Mouse (Mus musculus) brown adipose tissue, adult 24 weeks (tissue): ENCODE data around the gene Olfr1411. TPM values are rescaled to one million over a fixed set of nuclear protein-coding genes. Genes with fewer than 3 reads are reported as not detected.

Experiments
- polyA plus RNA-seq: library from polyadenylated mRNA; stranded (reverse); fragments of >200 nt; gene quantifications from 2 replicates; pipeline ENCODE4 v1.2.4, GENCODE M21; 2012; ENCODE audit not compliant: missing spikeins, insufficient read depth, insufficient read length

The Olfr1411 gene
- polyA plus RNA-seq, 1 experiment: not detected

Other genes starting within 250 kb of the Olfr1411 start
- 1,771 and 1,863 TPM in 2 replicates for gene Ndufa10, start 120.6 kb upstream of the Olfr1411 start, polyA plus RNA-seq
- not detected in 2 replicates for gene Olfr1416, start 109.3 kb upstream of the Olfr1411 start, polyA plus RNA-seq
- not detected in 2 replicates for gene Olfr1415, start 98.3 kb upstream of the Olfr1411 start, polyA plus RNA-seq
- not detected in 2 replicates for gene Olfr1414, start 75.8 kb upstream of the Olfr1411 start, polyA plus RNA-seq
- gene Olfr1413, start 23.1 kb upstream of the Olfr1411 start, polyA plus RNA-seq: not detected in 2 replicates
- not detected in 2 replicates for gene Olfr1412, start 8.6 kb upstream of the Olfr1411 start, polyA plus RNA-seq
- not detected in 2 replicates for gene Olfr1410, start 11.4 kb downstream of the Olfr1411 start, polyA plus RNA-seq
- not detected in 2 replicates for gene Olfr12, start 23.4 kb downstream of the Olfr1411 start, polyA plus RNA-seq
- 587 and 1,028 TPM in 2 replicates for gene Cops9, start 47.6 kb downstream of the Olfr1411 start, polyA plus RNA-seq
- gene Otos, start 54.4 kb downstream of the Olfr1411 start, polyA plus RNA-seq: not detected in 2 replicates
- gene Gpc1, start 237.2 kb downstream of the Olfr1411 start, polyA plus RNA-seq: 5.5 and 8.1 TPM in 2 replicates